Comparison of ENCODE assay signal across 10 mouse cellular contexts in genomic region chr5:151104354-151105053, GRCm38 (mm10).
DNase-seq lines count a peak whose midpoint lies in the region; ATAC-seq lines count a peak whose summit lies in the region.
"Had no signal": no experiment of that assay in that cellular context is flagged by ENCODE, and none has a peak within 500 bp of the region (broad histone marks: within the 10 kb centered on the region; RNA-seq: fewer than 3 reads in every experiment).

No protein-coding gene starts in this region.

- no peak overlapping the region for H3K27ac ChIP-seq in hindbrain, embryonic 15.5 days (replicated peaks)
- no peak overlapping the region for H3K27ac ChIP-seq in hindbrain, embryonic 10.5 days
- H3K27ac ChIP-seq: neural tube, embryonic 15.5 days had no signal

- WGBS in hindbrain, embryonic 15.5 days: 54% methylated on average over 9 of the region's 9 CpGs
- 61% methylated on average over 9 of the region's 9 CpGs for WGBS in hindbrain, embryonic 10.5 days

- no peak for DNase-seq in hindbrain, embryonic 10.5 days (ENCODE audit: low spot score)
- DNase-seq in brain, adult 2 months (ENCODE audit: low read depth, low spot score): peak; percentile 61
- peak; percentile 43 for DNase-seq in kidney, adult 18-20 months
- peak; percentile 56 to 80 for DNase-seq in lung, postnatal 4 days
- DNase-seq in thymus, adult 18-20 months: no peak
- DNase-seq: liver, postnatal 0 days had no signal

- ATAC-seq in hindbrain, embryonic 15.5 days (ENCODE audit: low FRiP score, low read depth): peak; percentile 68; the same call in 1 of the 2 replicates
- ATAC-seq in erythroblast, adult 5-6 weeks (replicated peaks; ENCODE audit: low FRiP score, poor library complexity, severe bottlenecking): no peak
- no peak; the same call in 1 of the 2 replicates for ATAC-seq in megakaryocyte progenitor cell, adult 5-6 weeks (replicated peaks; ENCODE audit: poor library complexity)
- ATAC-seq: liver, postnatal 0 days had no signal

- H3K9me3 ChIP-seq in hindbrain, embryonic 15.5 days: no peaks in the 10 kb centered on the region
- peaks cover 3% of the 10 kb centered on the region; the same call in 1 of the 2 replicates for H3K9me3 ChIP-seq in hindbrain, embryonic 10.5 days
- H3K9me3 ChIP-seq: neural tube, embryonic 15.5 days had no signal

- no peak overlapping the region for H3K4me3 ChIP-seq in hindbrain, embryonic 15.5 days
- H3K4me3 ChIP-seq in hindbrain, embryonic 10.5 days: no peak overlapping the region
- H3K4me3 ChIP-seq: neural tube, embryonic 15.5 days had no signal

- no peaks in the 10 kb centered on the region for H3K36me3 ChIP-seq in hindbrain, embryonic 15.5 days
- no peaks in the 10 kb centered on the region for H3K36me3 ChIP-seq in hindbrain, embryonic 10.5 days
- H3K36me3 ChIP-seq: neural tube, embryonic 15.5 days had no signal

- H3K9ac ChIP-seq in hindbrain, embryonic 15.5 days: no peak overlapping the region
- H3K9ac ChIP-seq: liver, postnatal 0 days; neural tube, embryonic 15.5 days had no signal

- no peaks in the 10 kb centered on the region for H3K27me3 ChIP-seq in hindbrain, embryonic 15.5 days
- H3K27me3 ChIP-seq in hindbrain, embryonic 10.5 days (ENCODE audit: insufficient read depth, poor library complexity, severe bottlenecking): no peaks in the 10 kb centered on the region
- H3K27me3 ChIP-seq: neural tube, embryonic 15.5 days had no signal

- peaks cover 10% of the 10 kb centered on the region; the same call in 1 of the 2 replicates for H3K4me1 ChIP-seq in hindbrain, embryonic 15.5 days (replicated peaks)
- peaks cover 13% of the 10 kb centered on the region for H3K4me1 ChIP-seq in hindbrain, embryonic 10.5 days (replicated peaks)

- no peak overlapping the region for H3K4me2 ChIP-seq in hindbrain, embryonic 15.5 days
- H3K4me2 ChIP-seq: neural tube, embryonic 15.5 days had no signal

Comparison
In these comparisons a context has a peak if more than half of its experiments do, and no peak if none do; other contexts are left out.
1. DNase-seq: peak in brain, adult 2 months (single experiment), kidney, adult 18-20 months (single experiment) and lung, postnatal 4 days (2 of 2); none in hindbrain, embryonic 10.5 days (single experiment) and thymus, adult 18-20 months (0 of 2).